Mouse (Mus musculus) subcutaneous adipose tissue, adult 2 months (tissue): ENCODE measurements around the gene AC134908.4. TPM values are rescaled to one million over a fixed set of nuclear protein-coding genes. Genes with fewer than 3 reads are reported as not detected.

ENCODE experiments used
- polyA plus RNA-seq: library from polyadenylated mRNA; depleted of rRNA; stranded (reverse); fragments of >200 nt; gene quantifications from 2 replicates; pipeline ENCODE4 v1.2.3, GENCODE M21; 2012; ENCODE audit warnings: low replicate concordance; rRNA removed

The AC134908.4 gene
- not detected in 2 replicates for polyA plus RNA-seq

DNA sequence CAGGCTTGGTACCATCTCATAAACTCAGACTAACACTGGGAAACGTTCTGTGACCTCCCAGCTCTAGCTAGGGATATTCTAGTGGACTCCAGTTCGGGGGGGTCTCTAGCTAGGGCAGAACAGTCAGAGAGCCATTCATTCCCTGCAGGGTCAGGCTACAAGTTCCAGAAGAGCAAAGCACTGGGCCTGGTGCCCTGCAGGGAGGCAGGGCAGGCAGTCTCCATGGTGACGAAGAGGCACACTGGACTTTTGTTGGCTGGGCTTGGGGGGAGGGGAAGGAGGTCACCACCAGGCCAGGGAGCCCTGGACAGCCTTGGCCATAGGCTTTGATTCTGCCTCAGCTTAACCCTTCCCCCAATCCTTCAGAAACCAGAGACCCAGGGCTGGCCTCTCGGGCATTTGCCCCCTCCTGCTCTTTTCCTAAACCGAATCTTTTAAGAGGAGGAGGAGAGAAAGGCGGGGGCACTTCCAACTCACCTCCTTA lies at the start of gene AC134908.4:
TSS of gene AC134908.4 (minus strand) at position 51 of the 484 bp plus-strand sequence.

DNA sequence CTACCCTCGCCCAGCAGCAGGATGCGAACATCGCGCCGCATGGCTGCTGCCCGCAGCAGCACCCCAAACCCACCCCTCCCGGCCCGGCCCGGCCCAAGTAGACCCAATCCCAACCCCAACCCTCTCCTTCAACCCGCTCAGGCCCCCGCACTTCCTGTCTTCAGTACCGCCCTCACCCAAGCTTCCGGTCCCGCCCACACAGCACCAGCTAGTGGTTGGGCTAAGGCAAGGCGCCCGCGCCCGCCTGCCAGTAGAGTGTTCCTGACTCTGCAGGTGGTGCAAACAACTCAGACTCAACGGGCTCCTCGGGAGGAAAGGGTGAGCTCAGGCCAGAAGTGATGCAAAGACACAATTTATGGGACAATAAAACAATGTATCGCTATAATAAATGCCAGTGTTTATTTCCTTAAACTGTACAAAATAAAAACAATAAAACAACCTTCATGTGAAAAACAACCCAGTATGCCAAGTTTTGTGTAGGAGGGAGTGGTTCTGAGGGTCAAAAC lies 49.0 kb upstream of the AC134908.4 start, which contains the start of gene Rhot2:
TSS of gene Rhot2 (minus strand) at position 456 of the 506 bp plus-strand sequence.

DNA sequence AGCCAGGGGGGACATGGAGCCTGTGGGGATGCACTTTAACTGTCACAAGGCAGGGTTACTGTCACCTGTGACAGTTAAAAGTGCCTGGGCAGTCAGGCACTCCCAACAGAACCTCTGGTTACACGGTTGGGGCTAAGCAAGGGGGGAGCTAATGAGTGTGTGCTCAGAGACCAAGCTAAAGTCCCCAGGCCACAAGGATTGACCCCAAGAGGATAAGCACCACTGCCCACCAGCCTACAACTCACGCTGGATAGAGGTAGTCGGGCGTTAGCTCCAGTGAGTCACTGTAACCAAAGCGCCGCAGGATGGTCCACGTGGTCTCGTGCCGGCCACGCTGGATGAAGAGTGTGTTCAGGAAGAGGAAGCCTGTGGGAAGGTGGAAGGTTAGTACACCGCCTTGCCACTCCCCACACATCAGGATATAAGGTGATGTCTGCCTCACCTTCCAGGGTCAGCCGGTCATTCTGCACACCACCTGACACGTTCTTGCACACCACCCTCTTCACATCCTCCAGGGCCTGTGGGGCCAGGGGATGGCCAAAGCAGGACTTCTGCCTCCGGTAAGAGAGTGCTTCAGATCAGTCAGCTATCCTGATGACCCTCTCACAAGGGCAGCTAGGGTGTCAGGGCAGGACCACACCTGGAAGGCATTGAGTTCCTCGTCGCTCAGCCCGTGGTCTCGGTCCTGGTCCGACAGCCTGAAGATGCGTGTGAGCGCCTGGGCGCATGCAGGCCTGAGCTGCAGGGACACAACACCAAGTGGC lies 45.8 kb upstream of the AC134908.4 start, which contains the start of gene Gm20683:
TSS of gene Gm20683 (minus strand) at position 647 of the 764 bp plus-strand sequence.

DNA sequence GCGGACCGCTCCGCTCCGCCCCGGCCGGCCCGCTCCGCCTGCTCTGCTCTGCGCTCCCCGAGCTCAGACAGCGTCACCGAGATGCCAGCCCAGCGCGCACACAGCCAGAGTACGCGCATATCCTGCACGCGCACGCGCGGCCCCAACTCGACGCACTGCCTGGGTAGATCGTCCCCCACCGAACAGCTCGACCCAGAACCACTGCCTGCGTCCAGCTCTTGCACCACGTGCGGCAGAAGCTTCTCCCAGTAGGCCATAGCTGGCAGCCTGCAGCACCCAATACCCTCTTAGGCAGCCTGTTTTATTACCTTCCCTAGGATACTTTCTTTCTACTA lies 41.6 kb upstream of the AC134908.4 start, which contains the start of gene Rhbdl1:
TSS of gene Rhbdl1 (minus strand) at position 220 of the 335 bp plus-strand sequence.

DNA sequence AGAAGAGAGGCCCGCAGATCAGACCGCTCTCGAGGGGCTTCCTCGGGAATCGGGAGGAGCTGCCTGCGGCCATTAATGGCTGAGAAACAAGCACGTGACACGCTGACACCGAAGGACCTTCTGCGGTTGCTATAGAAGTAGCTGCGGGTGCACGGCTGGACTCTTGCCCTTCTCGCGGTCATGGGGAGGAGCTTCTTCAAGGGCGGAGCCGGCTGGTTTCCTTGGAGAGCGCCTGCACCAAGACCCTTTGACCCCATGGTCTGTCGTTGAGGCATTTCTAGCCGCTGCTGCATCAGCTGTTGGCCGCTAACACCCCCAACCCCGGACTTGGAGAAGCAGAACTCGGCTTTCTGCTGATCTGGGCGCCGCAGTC lies 37.8 kb upstream of the AC134908.4 start, which contains the start of gene Stub1:
TSS of gene Stub1 (minus strand) at position 114 of the 373 bp plus-strand sequence.

DNA sequence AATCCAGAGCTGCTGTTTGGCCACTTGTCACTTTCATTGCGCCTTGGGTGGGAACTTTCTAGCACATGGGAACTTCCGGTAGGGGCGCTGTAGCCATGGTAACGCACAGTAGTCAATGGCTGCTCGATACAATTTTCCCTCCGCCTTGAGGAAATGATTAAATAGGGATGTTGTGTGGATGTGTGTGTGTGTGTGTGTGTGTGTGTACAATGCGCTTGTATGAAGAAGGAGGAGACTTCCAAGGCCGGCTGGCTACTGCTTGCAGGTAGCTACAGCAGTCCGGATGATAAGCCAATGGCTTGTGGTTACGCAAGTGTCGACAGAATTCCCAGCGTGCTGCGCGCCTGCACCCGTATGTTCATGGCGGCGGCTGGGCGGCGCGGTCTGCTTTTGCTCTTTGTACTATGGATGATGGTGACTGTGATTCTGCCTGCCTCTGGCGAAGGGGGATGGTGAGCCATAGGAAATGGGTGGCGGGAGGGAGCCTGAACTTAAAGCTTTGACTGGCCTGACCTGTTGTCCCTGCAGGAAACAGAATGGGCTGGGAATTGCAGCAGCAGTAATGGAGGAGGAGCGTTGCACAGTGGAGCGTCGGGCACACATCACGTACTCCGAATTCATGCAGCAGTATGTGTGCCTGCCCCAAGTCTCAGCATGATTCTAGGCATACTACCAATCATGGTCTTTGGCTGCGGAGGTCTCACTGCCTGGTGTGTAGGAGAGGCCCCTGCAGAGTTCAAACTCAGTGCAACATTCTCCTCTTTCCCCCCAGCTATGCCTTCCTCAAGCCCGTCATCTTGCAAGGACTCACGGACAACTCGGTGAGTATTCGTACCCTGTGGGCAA lies 33.5 kb upstream of the AC134908.4 start, which contains the start of gene Jmjd8:
TSS of gene Jmjd8 (plus strand) at position 156 of the 846 bp plus-strand sequence.

DNA sequence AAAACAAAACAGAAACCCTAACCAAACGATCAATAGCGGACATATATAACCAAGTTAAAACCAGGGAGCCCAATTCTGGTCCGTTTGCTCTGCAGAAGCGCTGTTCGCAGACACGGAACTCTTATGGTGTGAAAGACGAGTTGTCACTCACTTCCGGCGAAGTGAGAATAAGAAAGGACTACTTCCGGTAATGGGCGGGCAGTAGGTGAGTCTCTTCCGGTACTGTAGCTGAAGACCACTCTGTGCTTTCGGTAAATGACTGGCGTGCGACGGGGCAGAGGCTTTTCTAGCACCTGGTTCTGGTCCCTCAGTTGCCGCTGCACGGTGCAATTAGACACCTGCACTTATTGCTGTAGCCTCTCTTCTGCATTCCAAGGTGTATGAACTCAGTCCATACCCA lies 28.0 kb upstream of the AC134908.4 start, which contains the start of gene Wdr24:
TSS of gene Wdr24 (plus strand) at position 176 of the 400 bp plus-strand sequence.

DNA sequence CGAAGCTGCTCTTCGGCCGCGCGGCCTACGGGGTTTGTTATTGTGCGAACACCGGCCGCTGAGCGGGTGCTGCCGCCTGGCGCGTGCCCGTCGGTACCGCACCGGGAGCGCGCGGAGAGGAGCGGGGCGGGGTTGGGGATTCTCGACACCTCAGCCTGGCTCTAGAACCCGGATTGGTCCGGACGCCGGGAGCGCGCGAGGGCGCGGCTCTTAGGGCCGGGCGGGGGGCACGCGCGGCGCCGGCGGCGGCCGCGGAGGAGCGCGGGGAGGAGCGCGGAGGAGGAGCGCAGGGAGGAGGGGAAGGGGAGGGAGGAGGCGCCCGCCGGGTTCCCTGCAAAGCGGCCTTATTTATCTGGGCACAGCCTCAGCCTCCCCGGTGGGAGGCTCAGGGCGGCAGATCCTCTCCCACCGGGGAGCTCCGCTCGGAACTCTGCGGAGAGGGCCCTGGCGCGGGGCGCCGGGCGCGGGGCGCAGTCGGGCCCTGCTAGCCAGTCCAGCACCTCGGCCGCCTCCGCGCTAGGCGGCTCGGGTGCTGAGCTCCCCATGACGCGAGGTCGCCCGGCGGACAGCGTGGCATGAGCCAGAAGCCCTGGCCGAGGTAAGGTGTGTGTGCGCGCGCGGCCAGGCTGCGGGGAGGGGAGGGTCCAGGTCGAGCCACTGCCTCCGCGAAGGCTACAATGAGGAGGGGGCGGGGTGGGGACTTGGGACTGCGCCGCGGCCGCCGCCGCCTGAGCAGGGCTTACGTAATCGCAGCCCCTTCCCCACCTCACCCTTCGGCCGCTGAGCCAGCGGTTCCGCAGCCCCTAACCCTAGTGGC lies 13.5 kb upstream of the AC134908.4 start, which contains the start of gene Fbxl16:
TSS of gene Fbxl16 (plus strand) at position 297 of the 817 bp plus-strand sequence.

DNA sequence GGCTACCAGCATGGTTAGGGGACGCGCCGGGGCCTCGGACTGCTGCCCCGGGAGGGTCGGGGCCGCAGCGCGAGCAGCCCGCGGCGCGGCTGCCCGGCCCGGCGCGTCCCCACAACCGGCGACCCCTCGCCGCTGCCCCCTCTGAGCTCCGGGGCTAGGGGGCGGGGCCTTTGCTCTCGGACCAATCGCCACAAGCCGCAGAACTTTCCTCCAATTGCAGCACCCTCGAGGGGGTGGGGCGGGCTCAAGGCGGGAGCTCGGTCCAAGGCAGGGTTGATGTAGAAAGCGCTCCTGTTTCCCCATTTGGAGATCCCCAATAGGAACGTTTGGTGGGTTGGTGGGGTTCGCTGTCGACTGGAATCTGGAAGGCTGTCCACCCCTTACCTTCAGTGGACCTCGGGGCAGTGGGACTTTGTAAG lies 1.5 kb upstream of the AC134908.4 start, which contains the start of gene Metrn:
TSS of gene Metrn (minus strand) at position 186 of the 419 bp plus-strand sequence.

DNA sequence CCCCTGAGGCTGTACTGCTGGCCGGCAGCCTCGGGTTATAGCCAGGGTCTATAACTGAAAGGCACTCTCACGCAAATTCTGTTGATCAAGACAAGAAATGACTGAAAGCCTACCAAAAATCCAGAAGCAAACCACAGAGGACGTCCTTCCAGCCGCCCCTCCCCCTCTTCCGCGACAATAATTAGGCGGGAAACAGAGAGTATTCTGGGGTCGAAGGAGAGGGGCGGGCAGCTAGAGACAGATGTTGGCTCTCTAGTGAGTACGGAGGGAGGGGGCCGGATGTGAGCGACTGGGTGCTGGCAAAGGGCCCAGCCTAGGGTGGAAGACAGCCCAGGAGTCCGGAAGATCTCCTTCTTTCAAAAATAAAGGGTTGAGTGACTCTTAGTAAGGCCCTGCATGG lies 2.8 kb downstream of the AC134908.4 start, which contains the start of gene Fam173a:
TSS of gene Fam173a (minus strand) at position 287 of the 400 bp plus-strand sequence.

DNA sequence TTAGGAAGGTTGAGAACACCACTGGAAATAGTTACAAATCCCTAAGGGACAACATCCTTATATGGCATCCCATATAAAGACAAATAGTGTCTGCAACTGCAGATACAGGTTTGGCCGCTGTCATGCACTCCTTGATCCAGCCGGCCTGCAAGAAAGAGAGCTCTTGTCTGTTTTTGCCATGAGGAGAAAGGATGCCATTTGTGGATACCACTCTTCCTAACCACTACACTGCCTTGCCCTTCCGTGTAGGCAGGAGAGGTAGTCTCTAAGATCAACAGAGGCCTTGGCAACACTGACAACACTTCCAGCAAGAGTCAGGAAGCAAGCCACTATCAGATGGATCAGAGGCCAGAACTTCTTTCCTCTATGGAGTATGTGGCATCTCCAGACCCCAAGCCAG lies 9.2 kb downstream of the AC134908.4 start, which contains the start of gene Ccdc78:
TSS of gene Ccdc78 (plus strand) at position 301 of the 400 bp plus-strand sequence.

DNA sequence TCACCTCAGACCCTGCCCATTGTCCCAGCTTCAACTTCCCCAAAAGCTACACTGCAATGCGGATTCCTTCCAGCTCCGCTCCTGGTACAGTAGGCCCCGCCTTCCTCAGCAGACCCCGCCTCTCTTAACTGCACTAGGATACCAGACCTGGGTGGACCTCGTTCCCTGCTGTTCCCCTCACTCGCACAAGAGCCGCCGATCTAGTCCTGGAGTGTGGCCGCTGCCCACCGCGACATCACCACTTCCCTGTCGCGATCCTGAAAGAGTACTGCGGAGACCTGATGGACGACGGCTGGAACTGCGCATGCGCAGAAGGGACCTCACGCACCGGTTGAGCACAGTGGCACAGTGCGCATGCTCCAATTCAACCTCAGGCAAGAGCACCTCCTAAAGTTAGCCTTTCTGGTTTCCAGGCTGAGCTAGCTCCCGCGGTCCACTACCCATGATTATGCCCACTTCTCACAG lies 10.1 kb downstream of the AC134908.4 start, which contains the start of gene Haghl:
TSS of gene Haghl (minus strand) at position 393 of the 465 bp plus-strand sequence.

DNA sequence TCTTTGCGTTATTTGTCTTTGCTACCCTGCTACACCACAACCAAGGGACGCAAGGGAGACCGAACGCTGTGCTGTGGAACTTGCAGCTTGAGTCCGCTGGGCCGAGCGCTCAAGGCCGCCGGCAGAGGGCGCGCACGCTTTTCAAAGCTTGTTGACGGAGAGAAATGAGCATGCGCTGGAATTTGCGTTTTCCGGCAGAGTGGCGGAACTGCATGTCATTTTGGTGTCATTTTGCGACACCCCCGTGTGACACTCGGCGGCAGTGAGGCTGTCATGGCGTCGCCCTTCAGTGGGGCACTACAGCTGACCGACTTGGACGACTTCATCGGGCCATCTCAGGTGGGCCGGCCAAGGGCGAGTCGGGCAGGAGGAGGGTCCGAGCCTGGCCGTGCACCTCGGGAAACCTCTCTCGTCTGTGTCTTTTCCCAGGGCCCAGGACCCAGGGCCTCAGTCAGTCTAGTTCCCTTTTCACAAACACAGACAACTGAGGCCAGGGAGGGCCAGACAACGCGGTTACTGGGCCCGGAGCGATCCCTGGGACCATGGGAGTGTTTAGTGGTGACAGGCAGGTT lies 21.8 kb downstream of the AC134908.4 start, which contains the start of gene Narfl:
TSS of gene Narfl (plus strand) at position 228 of the 572 bp plus-strand sequence.

DNA sequence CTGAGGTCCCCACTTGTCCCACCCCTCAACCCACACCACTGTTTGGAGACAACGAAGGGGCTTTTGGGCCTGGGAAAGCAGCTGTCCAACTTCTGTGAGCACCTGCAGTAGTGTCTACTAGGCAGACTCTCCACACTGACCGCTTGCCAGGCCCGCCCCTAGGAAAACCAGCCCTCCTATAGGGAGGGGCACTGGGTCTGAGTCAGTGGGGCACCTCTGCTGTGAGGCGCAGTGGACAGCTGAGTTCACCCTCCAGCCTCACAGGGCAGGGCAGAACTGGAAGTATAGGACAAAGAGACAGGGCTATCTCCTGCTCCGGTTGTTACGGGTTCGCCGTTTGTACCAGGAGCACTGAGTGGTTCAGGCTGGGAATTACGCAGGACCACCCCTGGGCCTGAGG lies 41.2 kb downstream of the AC134908.4 start, which contains the start of gene Msln:
TSS of gene Msln (minus strand) at position 138 of the 400 bp plus-strand sequence.

Other genes starting within 250 kb of the AC134908.4 start
- 0.64 and 1.4 TPM in 2 replicates for gene Sox8, start 225.0 kb downstream of the AC134908.4 start, polyA plus RNA-seq
- gene Lmf1, start 216.6 kb downstream of the AC134908.4 start, polyA plus RNA-seq: 29.3 and 35.8 TPM in 2 replicates
- gene Gng13, start 78.5 kb downstream of the AC134908.4 start, polyA plus RNA-seq: not detected in 2 replicates
- 3.0 and 8.4 TPM in 2 replicates for gene Chtf18, start 68.2 kb downstream of the AC134908.4 start, polyA plus RNA-seq
- gene Rpusd1, start 68.0 kb downstream of the AC134908.4 start, polyA plus RNA-seq: 33.3 and 43.5 TPM in 2 replicates
- gene Mslnl, start 59.6 kb downstream of the AC134908.4 start, polyA plus RNA-seq: 0.26 and 0.95 TPM in 2 replicates
- gene Msln, start 41.3 kb downstream of the AC134908.4 start, polyA plus RNA-seq: 18.0 and 39.1 TPM in 2 replicates
- gene Narfl, start 21.9 kb downstream of the AC134908.4 start, polyA plus RNA-seq: 30.7 and 33.1 TPM in 2 replicates
- 33.7 and 63.5 TPM in 2 replicates for gene Haghl, start 10.0 kb downstream of the AC134908.4 start, polyA plus RNA-seq
- gene Ccdc78, start 9.1 kb downstream of the AC134908.4 start, polyA plus RNA-seq: 0.13 TPM in 1 of 2 replicates, not detected in the other
- 100 and 103 TPM in 2 replicates for gene Fam173a, start 2.8 kb downstream of the AC134908.4 start, polyA plus RNA-seq
- 31.8 and 52.1 TPM in 2 replicates for gene Metrn, start 1.5 kb upstream of the AC134908.4 start, polyA plus RNA-seq
- 1.3 and 10.1 TPM in 2 replicates for gene Fbxl16, start 13.4 kb upstream of the AC134908.4 start, polyA plus RNA-seq
- 29.1 and 47.7 TPM in 2 replicates for gene Wdr24, start 28.0 kb upstream of the AC134908.4 start, polyA plus RNA-seq
- gene Jmjd8, start 33.2 kb upstream of the AC134908.4 start, polyA plus RNA-seq: 107 and 138 TPM in 2 replicates
- gene Stub1, start 37.7 kb upstream of the AC134908.4 start, polyA plus RNA-seq: 147 and 198 TPM in 2 replicates
- 63.1 and 173 TPM in 2 replicates for gene Rhbdl1, start 41.6 kb upstream of the AC134908.4 start, polyA plus RNA-seq
- 51.2 and 72.8 TPM in 2 replicates for gene Gm20683, start 46.1 kb upstream of the AC134908.4 start, polyA plus RNA-seq
- 48.9 and 77.3 TPM in 2 replicates for gene Rhot2, start 49.2 kb upstream of the AC134908.4 start, polyA plus RNA-seq
- 16.4 and 55.2 TPM in 2 replicates for gene Wdr90, start 65.8 kb upstream of the AC134908.4 start, polyA plus RNA-seq
- gene Mcrip2, start 73.1 kb upstream of the AC134908.4 start, polyA plus RNA-seq: 84.2 and 113 TPM in 2 replicates
- 47.8 and 80.7 TPM in 2 replicates for gene Mettl26, start 79.4 kb upstream of the AC134908.4 start, polyA plus RNA-seq
- 0.54 and 1.1 TPM in 2 replicates for gene Wfikkn1, start 85.2 kb upstream of the AC134908.4 start, polyA plus RNA-seq
- 35.2 and 54.0 TPM in 2 replicates for gene Rab40c, start 124.1 kb upstream of the AC134908.4 start, polyA plus RNA-seq
- gene Pigq, start 149.3 kb upstream of the AC134908.4 start, polyA plus RNA-seq: 166 and 173 TPM in 2 replicates
- gene Nhlrc4, start 149.3 kb upstream of the AC134908.4 start, polyA plus RNA-seq: 1.0 TPM in 1 of 2 replicates, not detected in the other
- gene A930017K11Rik, start 156.9 kb upstream of the AC134908.4 start, polyA plus RNA-seq: 0.12 TPM in 1 of 2 replicates, not detected in the other
- gene Capn15, start 190.1 kb upstream of the AC134908.4 start, polyA plus RNA-seq: 22.9 and 54.5 TPM in 2 replicates